Mouse (Mus musculus) adrenal gland, postnatal 10 days (tissue): ENCODE measurements around the gene Fbxw8. TPM values are rescaled to one million over a fixed set of nuclear protein-coding genes. Genes with fewer than 3 reads are reported as not detected.

Source experiments
- DNase-seq: peaks from one replicate; pipeline ENCODE4 v3.0.0; 2021; ENCODE audit warnings: mixed read lengths
- total RNA-seq, 2 experiments: library from RNA; stranded (reverse); gene quantifications; 2 replicates each; pipeline ENCODE4 v1.2.3; 2021

Gene Fbxw8
- total RNA-seq, 2 experiments from 2014 or later = 51.8 to 53.4 TPM

GRCm38 (mm10) chr5:118044907-118045306 lies 110.4 kb downstream of the Fbxw8 start:
- no peak for DNase-seq

GRCm38 (mm10) chr5:118043761-118044160 lies 111.5 kb downstream of the Fbxw8 start:
- DNase-seq = no peak

GRCm38 (mm10) chr5:118042599-118042998 lies 112.7 kb downstream of the Fbxw8 start:
- no peak for DNase-seq

- no peak for DNase-seq
Observed at GRCm38 (mm10) chr5:118039241-118039668, 116.0 kb downstream of the Fbxw8 start.

- peak; percentile 68 for DNase-seq
Observed at GRCm38 (mm10) chr5:118037798-118038484, 117.3 kb downstream of the Fbxw8 start.

- DNase-seq = no peak
Observed at GRCm38 (mm10) chr5:118036888-118037797, 118.1 kb downstream of the Fbxw8 start.

- DNase-seq = no peak
Observed at GRCm38 (mm10) chr5:118035786-118036185, 119.5 kb downstream of the Fbxw8 start.

GRCm38 (mm10) chr5:118034632-118035031 lies 120.6 kb downstream of the Fbxw8 start:
- no peak for DNase-seq

- peak; percentile 59 for DNase-seq
Observed at GRCm38 (mm10) chr5:118033740-118034139, 121.5 kb downstream of the Fbxw8 start.

GRCm38 (mm10) chr5:118033328-118033727 lies 121.9 kb downstream of the Fbxw8 start:
- peak; percentile 45 for DNase-seq

GRCm38 (mm10) chr5:118031508-118031907 lies 123.8 kb downstream of the Fbxw8 start:
- peak; percentile 43 for DNase-seq

- peak; percentile 62 for DNase-seq
Observed at GRCm38 (mm10) chr5:118031059-118031458, 124.2 kb downstream of the Fbxw8 start.

- DNase-seq = no peak
Observed at GRCm38 (mm10) chr5:118030022-118030675, 125.1 kb downstream of the Fbxw8 start.

- DNase-seq = peak; percentile 48
Observed at GRCm38 (mm10) chr5:118029420-118029819, 125.8 kb downstream of the Fbxw8 start.

- no peak for DNase-seq
Observed at GRCm38 (mm10) chr5:118029035-118029408, 126.2 kb downstream of the Fbxw8 start.

GRCm38 (mm10) chr5:118028191-118029034 lies 126.9 kb downstream of the Fbxw8 start:
- DNase-seq = peak; percentile 72

- DNase-seq = peak; percentile 67
Observed at GRCm38 (mm10) chr5:118027698-118028190, 127.5 kb downstream of the Fbxw8 start, which contains the start of gene Tesc. Gene Tesc (plus strand): TSS chr5:118027743.

GRCm38 (mm10) chr5:118027101-118027697 lies 128.1 kb downstream of the Fbxw8 start:
- DNase-seq = no peak

GRCm38 (mm10) chr5:118026343-118026742 lies 128.9 kb downstream of the Fbxw8 start:
- DNase-seq = no peak

- DNase-seq = no peak
Observed at GRCm38 (mm10) chr5:118025880-118026279, 129.4 kb downstream of the Fbxw8 start.

- no peak for DNase-seq
Observed at GRCm38 (mm10) chr5:118023053-118023452, 132.2 kb downstream of the Fbxw8 start.
